Mouse (Mus musculus): ENCODE data around the gene Prr12. TPM values are rescaled to one million over a fixed set of nuclear protein-coding genes. Genes with fewer than 3 reads are reported as not detected.

The Prr12 gene
- polyA plus RNA-seq, 1 experiment from 2014 or later: 1.7 TPM

- TF ChIP-seq EP300 (IDR thresholded peaks at IDR 0.05; ENCODE audit: low read depth): no peak
- TF ChIP-seq CTCF (IDR thresholded peaks at IDR 0.05; ENCODE audit: low read depth): no peak
- Histone ChIP-seq H3K36me3 (replicated peaks; ENCODE audit: insufficient read depth, low read length) (no peaks in the 10 kb centered on the region), H3K4me1 (ENCODE audit: insufficient read depth) (peaks cover 24% of the 10 kb centered on the region), H3K27ac (ENCODE audit: low read depth) (no peak overlapping the region), H3K27me3 (ENCODE audit: insufficient read depth, low read length) (no peaks in the 10 kb centered on the region), H3K4me3 (ENCODE audit: low read depth, low read length) (no peak overlapping the region), H3K4me2 (ENCODE audit: low read depth, low read length) (no peak overlapping the region), H3K9me3 (ENCODE audit: low read length) (no peaks in the 10 kb centered on the region), H3K9ac (replicated peaks) (no peak overlapping the region)
- 74% methylated on average over 10 of the region's 10 CpGs for WGBS (ENCODE audit: insufficient replicate concordance)
- DNase-seq (no peak), ATAC-seq (no peak)
These were observed 6.2 kb upstream of the Prr12 start for GRCm38 (mm10) chr7:45058607-45059571.

DNA sequence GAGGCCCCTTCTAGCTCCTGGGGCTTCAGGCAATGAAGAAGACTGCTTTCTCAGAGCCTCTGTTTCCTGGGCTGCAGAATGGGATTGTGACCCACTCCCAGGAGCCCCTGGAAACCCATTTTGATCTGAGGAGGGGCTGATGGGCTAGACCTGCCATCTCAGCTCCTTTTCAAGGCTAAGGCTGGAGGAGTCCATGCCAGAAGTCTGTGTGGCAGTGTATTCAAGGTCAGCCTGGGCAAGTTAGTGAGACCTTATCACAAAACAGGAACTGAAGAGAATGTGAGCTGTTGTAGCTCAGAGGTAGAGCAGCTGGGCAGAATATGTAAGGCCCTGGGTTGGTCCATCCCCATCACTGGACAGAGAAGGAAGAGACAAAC lies 4.3 kb upstream of the Prr12 start:
- Histone ChIP-seq H3K36me3 (replicated peaks; ENCODE audit: insufficient read depth, low read length) (no peaks in the 10 kb centered on the region), H3K4me2 (ENCODE audit: low read depth, low read length) (no peak overlapping the region), H3K27me3 (ENCODE audit: insufficient read depth, low read length) (no peaks in the 10 kb centered on the region), H3K4me1 (ENCODE audit: insufficient read depth) (peaks cover 29% of the 10 kb centered on the region), H3K9ac (replicated peaks) (no peak overlapping the region), H3K27ac (ENCODE audit: low read depth) (no peak overlapping the region), H3K4me3 (ENCODE audit: low read depth, low read length) (no peak overlapping the region), H3K9me3 (ENCODE audit: low read length) (no peaks in the 10 kb centered on the region)
- ATAC-seq (no peak), DNase-seq (no peak)
- TF ChIP-seq EP300 (IDR thresholded peaks at IDR 0.05; ENCODE audit: low read depth) (no peak), CTCF (IDR thresholded peaks at IDR 0.05; ENCODE audit: low read depth) (no peak)

DNA sequence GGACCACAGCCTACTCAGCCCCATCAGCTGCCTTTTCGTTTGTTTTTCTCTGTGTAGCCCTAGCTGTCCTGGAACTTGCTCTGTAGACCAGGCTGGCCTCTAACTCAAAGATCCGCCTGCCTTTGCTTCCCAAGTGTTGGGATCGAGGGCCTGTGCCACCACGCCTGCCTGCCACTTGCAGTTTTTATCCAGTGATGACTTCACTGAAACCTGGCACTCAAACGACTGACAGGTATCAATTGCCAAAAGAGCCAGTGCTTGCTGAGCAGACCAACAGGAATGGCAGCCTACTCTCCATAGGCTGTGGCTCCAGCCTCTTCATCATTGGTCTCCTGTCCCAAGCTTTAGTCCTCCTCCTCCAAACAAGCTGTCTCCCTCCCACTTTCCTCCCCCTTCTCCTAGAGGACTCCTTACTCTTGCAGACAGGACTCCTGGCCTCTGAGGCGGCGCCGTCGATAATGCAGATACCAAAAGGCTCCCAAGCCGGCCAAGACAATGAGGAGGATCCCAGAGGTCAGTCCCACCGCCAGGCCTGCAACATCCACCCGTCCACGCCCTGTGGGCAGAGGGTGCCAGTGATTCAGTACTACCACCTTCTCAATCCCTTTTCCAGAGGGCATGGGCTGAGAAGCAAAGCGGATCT lies 3.8 kb upstream of the Prr12 start:
- H3K9ac ChIP-seq (replicated peaks): no peak overlapping the region
- 79% methylated on average over 14 of the region's 14 CpGs for WGBS (ENCODE audit: insufficient replicate concordance)
- DNase-seq: no peak
- no peak overlapping the region for H3K4me2 ChIP-seq (ENCODE audit: low read depth, low read length)
- no peak for ATAC-seq
- H3K9me3 ChIP-seq (ENCODE audit: low read length): no peaks in the 10 kb centered on the region
- peaks cover 30% of the 10 kb centered on the region for H3K4me1 ChIP-seq (ENCODE audit: insufficient read depth)
- TF ChIP-seq CTCF (IDR thresholded peaks at IDR 0.05; ENCODE audit: low read depth) (no peak), EP300 (IDR thresholded peaks at IDR 0.05; ENCODE audit: low read depth) (no peak)
- no peak overlapping the region for H3K4me3 ChIP-seq (ENCODE audit: low read depth, low read length)
- H3K27me3 ChIP-seq (ENCODE audit: insufficient read depth, low read length): no peaks in the 10 kb centered on the region
- no peaks in the 10 kb centered on the region for H3K36me3 ChIP-seq (replicated peaks; ENCODE audit: insufficient read depth, low read length)
- H3K27ac ChIP-seq (ENCODE audit: low read depth): no peak overlapping the region

GRCm38 (mm10) chr7:45053931-45054510 lies 1.3 kb upstream of the Prr12 start:
- Histone ChIP-seq H3K9ac (replicated peaks) (peak overlapping the region; percentile 77), H3K27me3 (ENCODE audit: insufficient read depth, low read length) (no peaks in the 10 kb centered on the region), H3K27ac (ENCODE audit: low read depth) (peak overlapping the region; percentile 96), H3K4me3 (ENCODE audit: low read depth, low read length) (peak overlapping the region; percentile 93), H3K9me3 (ENCODE audit: low read length) (no peaks in the 10 kb centered on the region), H3K4me1 (ENCODE audit: insufficient read depth) (peaks cover 29% of the 10 kb centered on the region), H3K36me3 (replicated peaks; ENCODE audit: insufficient read depth, low read length) (peaks cover 14% of the 10 kb centered on the region), H3K4me2 (ENCODE audit: low read depth, low read length) (peak overlapping the region; percentile 94)
- WGBS (ENCODE audit: insufficient replicate concordance): 0% methylated on average over 32 of the region's 33 CpGs
- DNase-seq (peak; percentile 92), ATAC-seq (peak; percentile 94)
- no peak for TF ChIP-seq CTCF (IDR thresholded peaks at IDR 0.05; ENCODE audit: low read depth)
- TF ChIP-seq EP300 (IDR thresholded peaks at IDR 0.05; ENCODE audit: low read depth): peak; percentile 66; the same call in 1 of the 2 replicates

- no peaks in the 10 kb centered on the region for H3K9me3 ChIP-seq (ENCODE audit: low read length)
These were observed 643 bp upstream of the Prr12 start for GRCm38 (mm10) chr7:45053117-45053930.

More at GRCm38 (mm10) chr7:45053117-45053930, 643 bp upstream of the Prr12 start:
- H3K36me3 ChIP-seq (replicated peaks; ENCODE audit: insufficient read depth, low read length): peaks cover 21% of the 10 kb centered on the region
- WGBS (ENCODE audit: insufficient replicate concordance): 1% methylated on average over 35 of the region's 59 CpGs
- H3K9ac ChIP-seq (replicated peaks): peak overlapping the region; percentile 77
- peaks cover 29% of the 10 kb centered on the region for H3K4me1 ChIP-seq (ENCODE audit: insufficient read depth)
- TF ChIP-seq CTCF (IDR thresholded peaks at IDR 0.05; ENCODE audit: low read depth) (no peak), EP300 (IDR thresholded peaks at IDR 0.05; ENCODE audit: low read depth) (no peak)
- no peaks in the 10 kb centered on the region for H3K27me3 ChIP-seq (ENCODE audit: insufficient read depth, low read length)
- DNase-seq (peak; percentile 80), ATAC-seq (peak; percentile 54)
- peak overlapping the region; percentile 94 for H3K4me2 ChIP-seq (ENCODE audit: low read depth, low read length)
- H3K27ac ChIP-seq (ENCODE audit: low read depth): peak overlapping the region; percentile 96
- peak overlapping the region; percentile 93 for H3K4me3 ChIP-seq (ENCODE audit: low read depth, low read length)

All from liver, postnatal 0 days (tissue).